Mouse (Mus musculus): ENCODE data around the gene Fam160b1. TPM values are rescaled to one million over a fixed set of nuclear protein-coding genes. Genes with fewer than 3 reads are reported as not detected.

Gene Fam160b1
- polyA plus RNA-seq, 1 experiment from 2014 or later = 13.5 TPM

- H3K4me2 ChIP-seq = peak overlapping the region; percentile 71
- H3K9me3 ChIP-seq = no peaks in the 10 kb centered on the region
- H3K27me3 ChIP-seq = no peaks in the 10 kb centered on the region
- H3K9ac ChIP-seq = peak overlapping the region; percentile 100
- H3K4me3 ChIP-seq = peak overlapping the region; percentile 95
- no peaks in the 10 kb centered on the region for H3K36me3 ChIP-seq
- WGBS = under 1% methylated on average over 74 of the region's 78 CpGs
- H3K4me1 ChIP-seq (replicated peaks) = peaks cover 62% of the 10 kb centered on the region
- peak overlapping the region; percentile 98 for H3K27ac ChIP-seq
- ATAC-seq (ENCODE audit: low FRiP score) = peak; percentile 83
These were observed 855 bp downstream of the Fam160b1 start for GRCm38 (mm10) chr19:57361131-57361938.

GRCm38 (mm10) chr19:57361939-57362307 lies 1.4 kb downstream of the Fam160b1 start:
- Histone ChIP-seq H3K4me3 (peak overlapping the region; percentile 95), H3K27me3 (no peaks in the 10 kb centered on the region), H3K9me3 (no peaks in the 10 kb centered on the region), H3K4me2 (peak overlapping the region; percentile 71), H3K9ac (peak overlapping the region; percentile 100), H3K27ac (peak overlapping the region; percentile 98), H3K36me3 (no peaks in the 10 kb centered on the region), H3K4me1 (replicated peaks) (peaks cover 64% of the 10 kb centered on the region)
- ATAC-seq (ENCODE audit: low FRiP score) = no peak
- WGBS = 15% methylated on average over 3 of the region's 3 CpGs

GRCm38 (mm10) chr19:57362586-57362985 lies 2.1 kb downstream of the Fam160b1 start:
- Histone ChIP-seq H3K9me3 (no peaks in the 10 kb centered on the region), H3K36me3 (no peaks in the 10 kb centered on the region), H3K4me2 (peak overlapping the region; percentile 71), H3K9ac (peak overlapping the region; percentile 62; the same call in 1 of the 2 replicates), H3K27ac (no peak overlapping the region), H3K4me1 (replicated peaks) (peaks cover 69% of the 10 kb centered on the region), H3K4me3 (peak overlapping the region; percentile 95), H3K27me3 (no peaks in the 10 kb centered on the region)
- no peak for ATAC-seq (ENCODE audit: low FRiP score)
- 45% methylated on average over 5 of the region's 5 CpGs for WGBS

- ATAC-seq (ENCODE audit: low FRiP score) = no peak
- Histone ChIP-seq H3K27ac (no peak overlapping the region), H3K9me3 (no peaks in the 10 kb centered on the region), H3K9ac (peak overlapping the region; percentile 62), H3K27me3 (no peaks in the 10 kb centered on the region), H3K4me1 (replicated peaks) (peaks cover 74% of the 10 kb centered on the region), H3K4me2 (peak overlapping the region; percentile 71), H3K36me3 (no peaks in the 10 kb centered on the region), H3K4me3 (peak overlapping the region; percentile 95)
- 43% methylated on average over 7 of the region's 7 CpGs for WGBS
These were observed 2.6 kb downstream of the Fam160b1 start for GRCm38 (mm10) chr19:57363076-57363475.

- Histone ChIP-seq H3K4me2 (peak overlapping the region; percentile 71), H3K9ac (peak overlapping the region; percentile 62), H3K27ac (no peak overlapping the region), H3K9me3 (no peaks in the 10 kb centered on the region), H3K4me3 (peak overlapping the region; percentile 95), H3K27me3 (no peaks in the 10 kb centered on the region), H3K4me1 (replicated peaks) (peaks cover 72% of the 10 kb centered on the region), H3K36me3 (no peaks in the 10 kb centered on the region)
- 91% methylated on average over 7 of the region's 7 CpGs for WGBS
- ATAC-seq (ENCODE audit: low FRiP score) = no peak
These were observed 3.1 kb downstream of the Fam160b1 start for GRCm38 (mm10) chr19:57363538-57363937.

- no peak for ATAC-seq (ENCODE audit: low FRiP score)
- no peaks in the 10 kb centered on the region for H3K27me3 ChIP-seq
- H3K36me3 ChIP-seq = peaks cover 10% of the 10 kb centered on the region
- 0 out of 2 replicates have a peak overlapping the region, but pooled peaks have one; percentile 4 for H3K27ac ChIP-seq
- WGBS = 61% methylated on average over 11 of the region's 11 CpGs
- peaks cover 59% of the 10 kb centered on the region for H3K4me1 ChIP-seq (replicated peaks)
- no peak overlapping the region for H3K4me2 ChIP-seq
- H3K4me3 ChIP-seq = no peak overlapping the region
- no peak overlapping the region for H3K9ac ChIP-seq
- H3K9me3 ChIP-seq = no peaks in the 10 kb centered on the region
These were observed 4.6 kb downstream of the Fam160b1 start for GRCm38 (mm10) chr19:57364942-57365673.

- Histone ChIP-seq H3K9ac (no peak overlapping the region), H3K27ac (no peak overlapping the region), H3K27me3 (no peaks in the 10 kb centered on the region), H3K4me1 (replicated peaks) (peaks cover 56% of the 10 kb centered on the region), H3K36me3 (peaks cover 14% of the 10 kb centered on the region), H3K4me3 (no peak overlapping the region), H3K4me2 (no peak overlapping the region), H3K9me3 (no peaks in the 10 kb centered on the region)
- WGBS = 65% methylated on average over 8 of the region's 8 CpGs
- ATAC-seq (ENCODE audit: low FRiP score) = no peak
These were observed 5.5 kb downstream of the Fam160b1 start for GRCm38 (mm10) chr19:57366007-57366406.

GRCm38 (mm10) chr19:57366626-57367025 lies 6.1 kb downstream of the Fam160b1 start:
- 52% methylated on average over 5 of the region's 5 CpGs for WGBS
- H3K9ac ChIP-seq = no peak overlapping the region
- H3K27ac ChIP-seq = no peak overlapping the region; the same call in 1 of the 2 replicates
- H3K9me3 ChIP-seq = no peaks in the 10 kb centered on the region
- H3K4me2 ChIP-seq = no peak overlapping the region
- no peaks in the 10 kb centered on the region for H3K27me3 ChIP-seq
- H3K36me3 ChIP-seq = peaks cover 21% of the 10 kb centered on the region
- no peak for ATAC-seq (ENCODE audit: low FRiP score)
- peaks cover 56% of the 10 kb centered on the region for H3K4me1 ChIP-seq (replicated peaks)
- H3K4me3 ChIP-seq = no peak overlapping the region

GRCm38 (mm10) chr19:57367201-57367600 lies 6.7 kb downstream of the Fam160b1 start:
- 87% methylated on average over 4 of the region's 4 CpGs for WGBS
- no peak overlapping the region for H3K27ac ChIP-seq
- peaks cover 53% of the 10 kb centered on the region for H3K4me1 ChIP-seq (replicated peaks)
- H3K4me3 ChIP-seq = no peak overlapping the region
- no peak overlapping the region for H3K9ac ChIP-seq
- H3K4me2 ChIP-seq = no peak overlapping the region
- peaks cover 25% of the 10 kb centered on the region for H3K36me3 ChIP-seq
- no peaks in the 10 kb centered on the region for H3K27me3 ChIP-seq
- H3K9me3 ChIP-seq = no peaks in the 10 kb centered on the region
- no peak for ATAC-seq (ENCODE audit: low FRiP score)

- no peaks in the 10 kb centered on the region for H3K9me3 ChIP-seq
- no peaks in the 10 kb centered on the region for H3K27me3 ChIP-seq
- H3K9ac ChIP-seq = no peak overlapping the region
- WGBS = 82% methylated on average over 11 of the region's 11 CpGs
- no peak for ATAC-seq (ENCODE audit: low FRiP score)
- no peak overlapping the region for H3K4me2 ChIP-seq
- peaks cover 32% of the 10 kb centered on the region for H3K36me3 ChIP-seq
- peaks cover 46% of the 10 kb centered on the region for H3K4me1 ChIP-seq (replicated peaks)
- H3K4me3 ChIP-seq = no peak overlapping the region
- no peak overlapping the region for H3K27ac ChIP-seq
These were observed 7.4 kb downstream of the Fam160b1 start for GRCm38 (mm10) chr19:57367849-57368387.

- no peaks in the 10 kb centered on the region for H3K27me3 ChIP-seq
- H3K4me1 ChIP-seq (replicated peaks) = no peaks in the 10 kb centered on the region
- peaks cover 82% of the 10 kb centered on the region for H3K36me3 ChIP-seq
- no peak for ATAC-seq (ENCODE audit: low FRiP score)
- no peak overlapping the region for H3K9ac ChIP-seq
- H3K4me2 ChIP-seq = no peak overlapping the region
- 90% methylated on average over 8 of the region's 8 CpGs for WGBS
- H3K9me3 ChIP-seq = no peaks in the 10 kb centered on the region
- H3K4me3 ChIP-seq = no peak overlapping the region
- no peak overlapping the region for H3K27ac ChIP-seq
These were observed 12.9 kb downstream of the Fam160b1 start for GRCm38 (mm10) chr19:57373276-57373811.

GRCm38 (mm10) chr19:57375161-57375560 lies 14.7 kb downstream of the Fam160b1 start:
- H3K9ac ChIP-seq = no peak overlapping the region
- H3K27ac ChIP-seq = no peak overlapping the region
- no peaks in the 10 kb centered on the region for H3K27me3 ChIP-seq
- WGBS = 88% methylated on average over 5 of the region's 5 CpGs
- H3K4me2 ChIP-seq = no peak overlapping the region
- H3K4me3 ChIP-seq = no peak overlapping the region
- peaks cover 88% of the 10 kb centered on the region for H3K36me3 ChIP-seq
- H3K9me3 ChIP-seq = no peaks in the 10 kb centered on the region
- ATAC-seq (ENCODE audit: low FRiP score) = no peak
- H3K4me1 ChIP-seq (replicated peaks) = no peaks in the 10 kb centered on the region
